Comparison of ENCODE assay signal across 20 mouse cellular contexts in the genomic region with DNA sequence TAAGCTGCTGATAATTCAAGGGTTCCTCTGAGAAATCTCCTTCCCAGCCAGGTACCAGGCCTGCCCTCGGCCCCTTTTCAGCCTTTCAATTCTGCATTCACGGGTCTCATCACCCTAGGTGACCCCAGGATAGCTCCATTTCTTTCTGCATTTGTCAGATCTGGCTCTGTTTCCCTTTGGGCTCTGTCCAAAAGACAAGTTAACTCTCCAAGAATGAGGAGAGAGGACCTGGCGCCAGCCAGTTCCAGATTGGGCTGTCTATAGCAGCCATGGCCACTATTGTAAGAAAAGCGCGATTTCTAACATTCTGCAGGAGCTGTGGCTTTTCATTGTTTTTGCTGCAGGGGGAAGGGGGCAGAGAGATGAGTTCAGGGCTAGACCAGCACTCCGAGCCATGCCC.
DNase-seq lines count a peak whose midpoint lies in the region; ATAC-seq and TF ChIP-seq lines count a peak whose summit lies in the region.
"Had no signal": no experiment of that assay in that cellular context is flagged by ENCODE, and none has a peak within 500 bp of the region (broad histone marks: within the 10 kb centered on the region; RNA-seq: fewer than 3 reads in every experiment).

No protein-coding gene starts in this region.

- TF ChIP-seq POLR2A in heart, adult 2 months (IDR thresholded peaks at IDR 0.05; ENCODE audit: insufficient read depth, low read depth, low read length): no peak

- H3K27ac ChIP-seq in embryonic facial prominence, embryonic 14.5 days (replicated peaks; ENCODE audit: low read depth, low read length): peak overlapping the region; percentile 29; the same call in 1 of the 2 replicates
- no peak overlapping the region for H3K27ac ChIP-seq in embryonic facial prominence, embryonic 10.5 days (replicated peaks)
- H3K27ac ChIP-seq in heart, adult 2 months: no peak overlapping the region
- no peak overlapping the region for H3K27ac ChIP-seq in neural tube, embryonic 13.5 days (replicated peaks)
- H3K27ac ChIP-seq: embryonic facial prominence, embryonic 12.5 days; hindbrain, embryonic 15.5 days; limb, embryonic 12.5 days; liver, embryonic 13.5 days; stomach, postnatal 0 days had no signal

- TF ChIP-seq EP300 in heart, adult 2 months (IDR thresholded peaks at IDR 0.05; ENCODE audit: insufficient read depth, low read depth, low read length): no peak

- H3K79me2 ChIP-seq in heart, adult 2 months (replicated peaks; ENCODE audit: control insufficient read depth, insufficient read depth, low read length): no peaks in the 10 kb centered on the region

- H3K4me1 ChIP-seq in embryonic facial prominence, embryonic 14.5 days (ENCODE audit: control insufficient read depth, insufficient read depth, low read length): peaks cover 21% of the 10 kb centered on the region
- H3K4me1 ChIP-seq in embryonic facial prominence, embryonic 10.5 days: peaks cover 34% of the 10 kb centered on the region
- no peaks in the 10 kb centered on the region for H3K4me1 ChIP-seq in heart, adult 2 months (ENCODE audit: control insufficient read depth, insufficient read depth, low read length)
- peaks cover 23% of the 10 kb centered on the region for H3K4me1 ChIP-seq in neural tube, embryonic 13.5 days (replicated peaks)

- no peak overlapping the region for H3K4me3 ChIP-seq in embryonic facial prominence, embryonic 14.5 days (ENCODE audit: low read depth, low read length)
- H3K4me3 ChIP-seq in embryonic facial prominence, embryonic 10.5 days: no peak overlapping the region
- H3K4me3 ChIP-seq in heart, adult 2 months: no peak overlapping the region
- H3K4me3 ChIP-seq in neural tube, embryonic 13.5 days: no peak overlapping the region
- H3K4me3 ChIP-seq: embryonic facial prominence, embryonic 12.5 days; hindbrain, embryonic 15.5 days; limb, embryonic 12.5 days; liver, embryonic 13.5 days had no signal

- H3K4me2 ChIP-seq in embryonic facial prominence, embryonic 14.5 days (ENCODE audit: low read depth, low read length): no peak overlapping the region
- no peak overlapping the region for H3K4me2 ChIP-seq in neural tube, embryonic 13.5 days
- H3K4me2 ChIP-seq: hindbrain, embryonic 15.5 days; limb, embryonic 12.5 days; liver, embryonic 13.5 days had no signal

- no peak for TF ChIP-seq CTCF in heart, adult 2 months (IDR thresholded peaks at IDR 0.05)

- intact Hi-C loops in heart, adult 2 months (cut with DNase I): no loop called here

- no peak overlapping the region for H3K9ac ChIP-seq in embryonic facial prominence, embryonic 14.5 days (ENCODE audit: low read depth, low read length)
- H3K9ac ChIP-seq in heart, adult 2 months (ENCODE audit: low read depth, low read length): no peak overlapping the region
- no peak overlapping the region for H3K9ac ChIP-seq in neural tube, embryonic 13.5 days
- H3K9ac ChIP-seq: embryonic facial prominence, embryonic 12.5 days; hindbrain, embryonic 15.5 days; limb, embryonic 12.5 days; liver, embryonic 13.5 days had no signal

- ATAC-seq in embryonic facial prominence, embryonic 14.5 days (ENCODE audit: low read depth): no peak
- 0 out of 2 replicates have a peak, but pooled peaks have one; percentile 15 for ATAC-seq in neural tube, embryonic 13.5 days (ENCODE audit: low read depth)

- WGBS in embryonic facial prominence, embryonic 14.5 days: 40% methylated on average over 6 of the region's 6 CpGs
- WGBS in embryonic facial prominence, embryonic 10.5 days: 35% methylated on average over 6 of the region's 6 CpGs
- 52% methylated on average over 6 of the region's 6 CpGs for WGBS in heart, adult 2 months
- 33% methylated on average over 6 of the region's 6 CpGs for WGBS in neural tube, embryonic 13.5 days

- peaks cover 20% of the 10 kb centered on the region for H3K27me3 ChIP-seq in embryonic facial prominence, embryonic 14.5 days (replicated peaks; ENCODE audit: control insufficient read depth, insufficient read depth, low read length)
- peaks cover 70% of the 10 kb centered on the region for H3K27me3 ChIP-seq in embryonic facial prominence, embryonic 10.5 days (replicated peaks; ENCODE audit: low read depth, poor library complexity, severe bottlenecking)
- no peaks in the 10 kb centered on the region for H3K27me3 ChIP-seq in heart, adult 2 months (ENCODE audit: control insufficient read depth, insufficient read depth, low read length)
- peaks cover 38% of the 10 kb centered on the region for H3K27me3 ChIP-seq in neural tube, embryonic 13.5 days

- H3K9me3 ChIP-seq in embryonic facial prominence, embryonic 14.5 days (ENCODE audit: control insufficient read depth, low read length): no peaks in the 10 kb centered on the region
- H3K9me3 ChIP-seq in embryonic facial prominence, embryonic 10.5 days: no peaks in the 10 kb centered on the region
- no peaks in the 10 kb centered on the region for H3K9me3 ChIP-seq in neural tube, embryonic 13.5 days
- H3K9me3 ChIP-seq: embryonic facial prominence, embryonic 12.5 days; hindbrain, embryonic 15.5 days; limb, embryonic 12.5 days had no signal

- no peaks in the 10 kb centered on the region for H3K36me3 ChIP-seq in embryonic facial prominence, embryonic 14.5 days (ENCODE audit: control insufficient read depth, insufficient read depth, low read length)
- H3K36me3 ChIP-seq in embryonic facial prominence, embryonic 10.5 days (replicated peaks): no peaks in the 10 kb centered on the region
- no peaks in the 10 kb centered on the region for H3K36me3 ChIP-seq in heart, adult 2 months (ENCODE audit: control insufficient read depth, insufficient read depth, low read length)
- no peaks in the 10 kb centered on the region for H3K36me3 ChIP-seq in neural tube, embryonic 13.5 days
- H3K36me3 ChIP-seq: embryonic facial prominence, embryonic 12.5 days; hindbrain, embryonic 15.5 days; limb, embryonic 12.5 days; liver, embryonic 13.5 days had no signal

- peak; percentile 62 for DNase-seq in embryonic facial prominence, embryonic 14.5 days (ENCODE audit: low spot score)
- no peak for DNase-seq in embryonic facial prominence, embryonic 10.5 days (ENCODE audit: low spot score)
- DNase-seq in heart, postnatal 4 days: peak; percentile 39
- DNase-seq in heart, adult 2 months: no peak
- DNase-seq in neural tube, embryonic 10.5 days (ENCODE audit: extremely low spot score, low spot score): no peak
- peak; percentile 29 for DNase-seq in lung, postnatal 36 days
- DNase-seq in kidney, adult 18-20 months: no peak
- DNase-seq: adrenal gland, adult 2 months; cerebellum, adult 11 months; kidney, adult 2 months; kidney, postnatal 25 days; layer of hippocampus, adult 9-11 months; liver, embryonic 13.5 days; midbrain, embryonic 14.5 days; thymus, postnatal 14 days had no signal

Comparison
In these comparisons a context has a peak if more than half of its experiments do, and no peak if none do; other contexts are left out.
1. DNase-seq: peak in embryonic facial prominence, embryonic 14.5 days (single experiment), heart, postnatal 4 days (single experiment) and lung, postnatal 36 days (single experiment); none in embryonic facial prominence, embryonic 10.5 days (single experiment), heart, adult 2 months (0 of 2), neural tube, embryonic 10.5 days (single experiment) and kidney, adult 18-20 months (single experiment).